Mouse (Mus musculus): ENCODE data around the gene Pth1r. TPM values are rescaled to one million over a fixed set of nuclear protein-coding genes. Genes with fewer than 3 reads are reported as not detected.

Pth1r gene
- total and polyA plus RNA-seq, 3 experiments: 14.7 to 37.8 (median 16.3) TPM

GRCm38 (mm10) chr9:110716775-110717174 lies 30.2 kb downstream of the Pth1r start:
- peak; percentile 50 for DNase-seq

DNA sequence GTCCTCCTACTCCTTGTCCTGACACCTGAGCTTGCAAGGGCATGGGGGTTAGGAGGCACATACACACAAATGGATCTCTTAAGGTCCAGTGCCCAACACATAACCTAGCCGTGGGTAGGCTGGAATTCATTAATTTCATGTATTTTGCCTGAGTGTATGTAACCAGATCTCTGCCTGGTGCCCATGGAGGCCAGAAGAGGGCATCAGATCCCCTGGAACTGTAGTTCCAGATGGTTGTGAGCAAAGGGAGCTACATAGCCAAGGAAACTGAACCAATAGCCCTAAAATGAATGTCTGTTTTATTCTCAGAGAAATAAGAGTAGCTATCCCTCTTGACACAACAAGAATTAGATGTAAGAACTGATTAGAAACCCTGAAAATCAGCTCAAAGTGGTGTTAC lies 31.5 kb downstream of the Pth1r start:
- DNase-seq: no peak

DNA sequence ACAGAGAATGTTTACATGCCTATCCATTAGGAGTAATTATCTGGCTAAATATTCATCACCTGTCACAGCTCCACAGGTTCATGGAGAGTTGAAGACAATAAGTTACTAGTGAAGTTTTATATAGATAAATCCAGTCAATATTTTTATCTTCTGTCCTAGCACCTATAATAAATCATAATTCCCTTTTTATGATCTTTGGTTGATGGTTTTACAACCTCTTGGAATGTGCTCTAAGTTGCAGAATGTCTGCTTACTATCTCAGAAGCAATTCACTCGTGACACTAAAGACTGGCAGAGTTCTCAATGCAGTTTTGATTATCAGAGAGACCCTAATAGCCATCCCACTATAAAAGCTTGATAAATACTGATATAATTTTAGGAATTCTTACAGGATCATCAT lies 33.6 kb downstream of the Pth1r start:
- DNase-seq: no peak

- no peak for DNase-seq
Observed at GRCm38 (mm10) chr9:110712545-110712944, 34.4 kb downstream of the Pth1r start.

GRCm38 (mm10) chr9:110711996-110712395 lies 34.9 kb downstream of the Pth1r start:
- DNase-seq: no peak

DNA sequence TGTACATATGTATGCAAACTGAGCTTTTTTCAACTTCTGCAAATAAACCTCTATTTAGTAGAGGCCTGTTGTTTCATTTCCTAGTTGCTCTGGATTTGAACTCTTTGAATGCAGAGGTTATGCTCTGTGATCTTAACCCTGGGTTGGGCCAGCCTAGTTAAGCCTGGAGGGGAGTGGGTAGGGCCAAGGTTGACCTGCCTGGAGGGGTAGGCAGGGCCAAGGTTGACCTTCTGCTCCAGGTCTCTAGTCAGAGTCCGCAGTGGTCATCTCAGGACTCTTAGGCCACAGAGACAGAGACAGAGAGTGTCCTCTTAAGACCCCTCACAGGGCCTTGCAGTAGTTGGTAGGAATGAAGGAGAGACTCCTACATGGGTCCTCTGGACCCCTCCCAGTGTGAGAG lies 35.4 kb downstream of the Pth1r start:
- DNase-seq: no peak

- peak; percentile 80 for DNase-seq
Observed at GRCm38 (mm10) chr9:110709640-110710258, 37.2 kb downstream of the Pth1r start.

- no peak for DNase-seq
Observed at GRCm38 (mm10) chr9:110706784-110707183, 40.2 kb downstream of the Pth1r start.

- DNase-seq: no peak
Observed at GRCm38 (mm10) chr9:110703951-110704350, 43.0 kb downstream of the Pth1r start.

GRCm38 (mm10) chr9:110702848-110703247 lies 44.1 kb downstream of the Pth1r start:
- DNase-seq: peak; percentile 39

DNA sequence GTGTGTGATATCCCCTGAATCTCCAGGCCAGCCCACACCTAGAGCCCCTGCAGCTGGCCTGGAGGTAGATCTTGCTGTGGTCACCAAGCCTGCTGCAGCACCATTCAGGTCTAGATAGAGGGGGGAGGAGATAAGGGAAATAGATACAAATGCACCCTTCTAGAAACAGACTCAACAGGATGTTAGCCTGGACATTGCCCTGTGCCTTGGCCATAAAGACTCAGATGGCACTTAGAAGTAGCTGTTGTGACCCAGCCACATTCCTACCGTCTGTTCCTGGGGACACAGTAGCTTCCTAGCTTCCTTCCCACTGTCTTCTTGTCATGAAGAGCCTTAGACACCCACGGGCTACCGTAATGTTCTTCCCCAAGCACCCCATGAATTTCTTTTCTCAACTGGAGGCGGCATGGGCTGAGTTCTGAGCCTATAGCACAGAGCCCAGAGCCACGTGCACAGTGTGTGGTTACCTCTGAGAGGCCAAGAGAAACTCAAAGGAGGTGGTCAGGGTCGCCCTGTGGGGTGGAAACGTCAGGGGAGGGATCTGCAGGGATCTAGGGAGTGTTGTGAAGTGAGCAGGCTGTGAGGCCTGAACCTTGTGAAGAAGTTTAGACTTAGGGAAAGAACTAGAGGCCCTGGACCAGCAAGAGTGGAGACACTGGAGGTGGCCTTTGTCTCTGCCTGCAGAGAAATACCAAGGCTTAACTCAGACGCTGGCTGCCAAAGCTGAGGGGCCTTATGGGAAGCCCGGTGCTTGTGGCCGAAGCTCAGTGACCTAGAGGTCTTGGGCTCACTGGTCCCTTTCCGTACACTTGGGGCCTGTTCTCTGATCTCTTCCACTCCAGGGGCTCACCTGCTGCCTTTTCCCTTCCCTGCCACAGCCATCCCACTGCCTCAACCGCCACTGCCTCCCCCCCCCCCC lies 45.6 kb downstream of the Pth1r start:
- DNase-seq: no peak

- no peak for DNase-seq
Observed at GRCm38 (mm10) chr9:110699574-110699973, 47.4 kb downstream of the Pth1r start.

DNA sequence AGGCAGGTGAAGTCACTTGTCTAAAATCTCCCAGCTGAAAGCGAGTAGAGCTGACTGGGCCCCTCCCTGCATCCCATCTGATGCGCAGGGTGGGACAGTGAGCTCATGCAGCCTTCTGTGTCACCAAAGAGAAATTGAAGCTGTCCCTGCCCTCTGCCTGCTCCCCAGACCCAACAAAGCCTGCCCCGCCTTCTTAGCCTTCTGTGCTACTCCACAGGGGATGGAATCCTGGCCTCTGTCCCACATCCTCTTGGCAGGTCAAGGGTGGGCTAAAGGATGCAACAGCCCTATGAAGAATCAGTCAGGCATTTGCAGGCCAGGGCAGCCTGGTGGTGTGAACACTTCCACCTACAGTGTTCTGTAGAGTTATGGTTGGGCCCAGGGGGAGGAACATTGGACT lies 49.5 kb downstream of the Pth1r start:
- no peak for DNase-seq

DNA sequence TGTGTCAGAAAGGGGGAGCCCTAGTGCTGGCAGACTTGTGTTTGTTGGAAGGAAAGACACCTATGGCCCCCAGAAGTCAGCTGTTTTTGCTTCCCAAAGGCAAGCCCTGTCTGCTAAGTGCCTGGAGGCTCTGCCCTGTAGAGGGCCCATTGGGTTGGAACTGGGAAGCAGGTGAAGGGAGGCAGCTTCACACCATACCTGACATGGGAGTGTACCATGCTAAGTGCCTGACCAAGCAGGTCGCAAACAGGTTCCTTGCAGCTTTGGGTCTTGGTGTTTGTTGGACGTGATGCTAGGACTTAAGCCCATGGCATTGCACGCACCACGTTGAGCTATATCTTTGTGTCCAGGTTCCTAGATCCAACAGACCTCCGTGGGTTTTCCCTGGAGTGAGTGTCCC lies 50.5 kb downstream of the Pth1r start:
- no peak for DNase-seq

DNA sequence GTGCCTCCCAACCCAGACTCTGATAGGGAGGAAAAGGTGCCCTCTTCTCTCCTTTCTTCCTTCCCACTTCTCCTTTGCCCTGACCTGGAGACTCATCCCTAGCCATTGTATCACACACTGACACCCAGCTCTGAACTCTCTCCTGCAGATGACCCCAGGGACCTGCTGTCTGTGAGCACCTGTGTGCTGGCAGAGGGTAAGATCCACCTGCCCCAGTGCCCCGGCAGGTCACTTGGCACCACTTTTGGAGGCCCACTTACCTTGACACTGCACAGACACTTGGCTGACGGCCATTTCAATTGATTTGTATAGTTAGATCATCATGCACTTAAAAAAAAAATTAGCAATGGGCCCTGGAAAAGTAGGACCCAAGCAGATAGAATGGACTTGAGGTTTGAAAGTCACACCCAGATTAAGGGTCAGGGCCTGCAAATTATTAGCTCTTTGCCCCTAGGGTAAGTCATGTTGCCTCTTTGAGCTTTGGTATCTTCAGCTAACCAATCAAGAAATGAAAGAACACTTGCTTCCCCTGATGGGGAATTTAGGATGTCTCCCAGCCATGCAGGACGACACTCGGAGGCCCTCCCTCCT lies 51.7 kb downstream of the Pth1r start:
- no peak for DNase-seq

DNA sequence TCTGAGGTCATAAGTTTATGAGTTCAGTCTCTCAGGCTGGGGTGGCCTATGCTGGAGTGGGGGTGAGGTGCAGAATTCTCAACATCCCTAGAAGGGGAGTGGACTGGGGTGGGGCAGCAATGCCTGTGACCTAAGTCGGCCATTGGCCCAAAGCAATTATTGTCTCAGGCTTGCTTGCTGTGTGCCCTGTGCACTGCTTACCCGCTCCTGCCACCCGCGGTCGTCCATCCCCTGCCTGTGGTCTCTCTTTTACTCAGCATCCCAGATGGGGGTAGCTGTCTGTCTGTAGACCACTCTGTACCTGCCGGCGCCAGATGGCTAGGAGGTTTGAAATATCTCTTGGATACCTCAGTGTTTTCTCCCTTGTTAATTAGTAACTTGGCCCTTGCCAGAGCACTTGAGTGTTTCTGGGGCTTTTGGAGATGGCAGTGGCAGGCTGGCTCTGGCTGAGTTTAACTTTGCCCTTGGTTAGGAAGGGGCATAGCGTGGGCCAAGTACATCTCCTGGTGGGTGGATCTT lies 57.6 kb downstream of the Pth1r start:
- DNase-seq: no peak

- DNase-seq: no peak
Observed at GRCm38 (mm10) chr9:110687846-110688245, 59.1 kb downstream of the Pth1r start.

GRCm38 (mm10) chr9:110687061-110687460 lies 59.9 kb downstream of the Pth1r start:
- DNase-seq: no peak

- no peak for DNase-seq
Observed at GRCm38 (mm10) chr9:110686472-110686871, 60.5 kb downstream of the Pth1r start.

- peak; percentile 82 for DNase-seq
Observed at GRCm38 (mm10) chr9:110685591-110685990, 61.4 kb downstream of the Pth1r start.

DNA sequence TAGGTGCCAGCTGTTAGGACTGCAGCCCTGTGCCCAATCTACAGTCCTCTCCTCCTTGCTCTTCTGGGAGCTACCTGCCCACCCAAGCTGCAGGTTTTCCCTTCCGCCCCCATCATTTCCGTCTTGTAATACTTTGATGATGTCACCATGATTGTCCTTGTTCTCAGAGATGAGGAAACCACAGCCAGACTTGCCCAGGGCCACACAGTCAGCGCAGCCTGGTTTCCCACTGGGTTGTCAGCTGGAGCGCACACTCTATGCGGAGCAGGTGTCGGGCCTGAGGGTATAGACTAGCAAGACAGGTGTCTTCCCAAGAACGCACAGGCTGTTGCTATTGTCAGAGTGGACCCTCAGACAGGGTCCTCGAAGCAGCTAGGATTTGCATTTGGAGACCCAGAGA lies 61.8 kb downstream of the Pth1r start:
- peak; percentile 80 for DNase-seq

DNA sequence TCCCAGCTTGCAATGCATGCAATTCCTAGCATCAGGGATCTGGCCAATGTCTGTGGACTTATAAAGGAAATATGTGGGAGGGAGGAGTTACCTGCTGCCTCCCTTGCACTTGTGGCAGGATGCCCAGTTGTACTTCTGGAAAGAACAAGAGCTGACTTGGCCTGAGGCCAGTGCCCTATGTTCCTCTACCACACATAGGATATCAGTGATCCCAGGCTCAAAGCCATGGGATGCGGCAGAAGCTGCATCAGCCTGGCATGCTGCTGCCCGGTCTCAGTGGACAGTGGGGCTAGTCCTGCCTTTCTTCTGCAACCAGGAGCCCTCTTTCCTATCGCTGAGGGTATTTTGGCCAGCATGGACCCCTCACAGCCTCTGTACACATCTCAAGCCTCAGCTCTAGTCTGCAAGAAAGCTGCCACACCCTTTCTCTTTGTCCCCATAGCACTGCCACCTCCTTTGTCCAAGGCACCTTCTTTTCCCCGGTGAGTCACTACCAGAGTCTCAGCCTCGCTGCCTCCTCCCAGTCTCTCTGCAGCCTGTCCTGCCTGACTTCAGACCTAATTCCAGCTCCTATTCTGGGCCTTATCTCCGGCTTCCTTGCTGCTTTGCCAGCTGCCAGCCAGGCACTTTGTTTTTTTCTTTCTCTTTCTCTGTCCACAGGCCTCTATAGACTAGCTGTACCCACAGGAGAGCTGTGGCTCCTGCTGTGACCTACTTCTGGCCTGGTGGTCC lies 62.7 kb downstream of the Pth1r start:
- peak; percentile 72 for DNase-seq
